Mouse (Mus musculus) lung, adult 2 months (tissue): ENCODE data around the gene Mc3r.

Experiments used
- CTCF ChIP-seq: fragments of 200-500 bp; IDR thresholded peaks from 2 replicates; pipeline ENCODE4 v1.5.1; 2011; ENCODE audit warnings: mild to moderate bottlenecking, low read length, control low read depth; ENCODE audit not compliant: insufficient read depth
- POLR2A ChIP-seq: fragments of 200-500 bp; IDR thresholded peaks from 2 replicates; pipeline ENCODE4 v1.6.1; 2011; ENCODE audit warnings: low read depth, mild to moderate bottlenecking, control low read depth, low read length, borderline replicate concordance; ENCODE audit errors: extremely low read depth

GRCm38 (mm10) chr2:172278979-172279378 lies 30.7 kb downstream of the Mc3r start:
- no peak for TF ChIP-seq CTCF
- no peak for TF ChIP-seq POLR2A
